Mouse (Mus musculus): ENCODE data around the gene Unc5cl. TPM values are rescaled to one million over a fixed set of nuclear protein-coding genes. Genes with fewer than 3 reads are reported as not detected.

Gene Unc5cl
- polyA plus RNA-seq, 2 experiments = 3.0 to 4.8 TPM

GRCm38 (mm10) chr17:48433689-48434330 lies 20.9 kb upstream of the Unc5cl start:
- TF ChIP-seq CTCF (IDR thresholded peaks at IDR 0.05; ENCODE audit: low read depth) (peak; percentile 70), EP300 (IDR thresholded peaks at IDR 0.05; ENCODE audit: low read depth) (no peak)
- Histone ChIP-seq H3K4me2 (ENCODE audit: low read depth) (no peak overlapping the region), H3K27me3 (ENCODE audit: control insufficient read depth, insufficient read depth, low read length) (no peaks in the 10 kb centered on the region), H3K4me1 (replicated peaks; ENCODE audit: control insufficient read depth in 2 of 2, insufficient read depth in 2 of 2, low read length in 1 of 2) (peaks cover 2 to 20% of the 10 kb centered on the region in 2 experiments), H3K9ac (replicated peaks) (no peak overlapping the region), H3K9me3 (ENCODE audit: control insufficient read depth, low read length) (no peaks in the 10 kb centered on the region), H3K36me3 (replicated peaks; ENCODE audit: control insufficient read depth, insufficient read depth, low read depth) (no peaks in the 10 kb centered on the region), H3K4me3 (ENCODE audit: insufficient read depth in 1 of 2, low read depth in 2 of 2, low read length in 2 of 2) (no peak overlapping the region), H3K27ac (no peak overlapping the region)
- no peak for ATAC-seq (ENCODE audit: insufficient read depth)
- DNase-seq (ENCODE audit: low read depth in 3 of 3, low spot score in 3 of 3) = no peak
- 49% methylated on average over 6 of the region's 6 CpGs for WGBS (ENCODE audit: insufficient replicate concordance)

- H3K27me3 ChIP-seq (ENCODE audit: control insufficient read depth, insufficient read depth, low read length) = no peaks in the 10 kb centered on the region
- no peak for ATAC-seq (ENCODE audit: insufficient read depth)
- no peak overlapping the region for H3K9ac ChIP-seq (replicated peaks)
- H3K9me3 ChIP-seq (ENCODE audit: control insufficient read depth, low read length) = no peaks in the 10 kb centered on the region
- no peak overlapping the region for H3K27ac ChIP-seq
- H3K4me3 ChIP-seq (ENCODE audit: insufficient read depth in 1 of 2, low read depth in 2 of 2, low read length in 2 of 2) = no peak overlapping the region
- H3K36me3 ChIP-seq (replicated peaks; ENCODE audit: control insufficient read depth, insufficient read depth, low read depth) = no peaks in the 10 kb centered on the region
- no peak for DNase-seq (ENCODE audit: low read depth in 3 of 3, low spot score in 3 of 3)
- 63% methylated on average over 5 of the region's 5 CpGs for WGBS (ENCODE audit: insufficient replicate concordance)
- H3K4me2 ChIP-seq (ENCODE audit: low read depth) = no peak overlapping the region
- peaks cover 2 to 20% of the 10 kb centered on the region in 2 experiments for H3K4me1 ChIP-seq (replicated peaks; ENCODE audit: control insufficient read depth in 2 of 2, insufficient read depth in 2 of 2, low read length in 1 of 2)
- no peak for TF ChIP-seq EP300 (IDR thresholded peaks at IDR 0.05; ENCODE audit: low read depth)
- no peak for TF ChIP-seq CTCF (IDR thresholded peaks at IDR 0.05; ENCODE audit: low read depth)
Observed at GRCm38 (mm10) chr17:48434479-48434878, 20.2 kb upstream of the Unc5cl start.

- H3K9ac ChIP-seq (replicated peaks) = no peak overlapping the region
- TF ChIP-seq EP300 (IDR thresholded peaks at IDR 0.05; ENCODE audit: low read depth) (no peak), CTCF (IDR thresholded peaks at IDR 0.05; ENCODE audit: low read depth) (no peak)
- H3K4me1 ChIP-seq (replicated peaks; ENCODE audit: control insufficient read depth in 2 of 2, insufficient read depth in 2 of 2, low read length in 1 of 2) = peaks cover 2 to 12% of the 10 kb centered on the region in 2 experiments
- no peak overlapping the region for H3K4me3 ChIP-seq (ENCODE audit: insufficient read depth in 1 of 2, low read depth in 2 of 2, low read length in 2 of 2)
- WGBS (ENCODE audit: insufficient replicate concordance) = 87% methylated on average over 1 of the region's 1 CpGs
- no peaks in the 10 kb centered on the region for H3K27me3 ChIP-seq (ENCODE audit: control insufficient read depth, insufficient read depth, low read length)
- no peak for ATAC-seq (ENCODE audit: insufficient read depth)
- DNase-seq (ENCODE audit: low read depth in 3 of 3, low spot score in 3 of 3) = no peak
- H3K36me3 ChIP-seq (replicated peaks; ENCODE audit: control insufficient read depth, insufficient read depth, low read depth) = no peaks in the 10 kb centered on the region
- H3K27ac ChIP-seq = no peak overlapping the region
- no peak overlapping the region for H3K4me2 ChIP-seq (ENCODE audit: low read depth)
- no peaks in the 10 kb centered on the region for H3K9me3 ChIP-seq (ENCODE audit: control insufficient read depth, low read length)
Observed at GRCm38 (mm10) chr17:48436487-48436886, 18.2 kb upstream of the Unc5cl start.

- DNase-seq (ENCODE audit: low read depth in 3 of 3, low spot score in 3 of 3) (no peak), ATAC-seq (ENCODE audit: insufficient read depth) (no peak)
- Histone ChIP-seq H3K4me2 (ENCODE audit: low read depth) (no peak overlapping the region), H3K36me3 (replicated peaks; ENCODE audit: control insufficient read depth, insufficient read depth, low read depth) (no peaks in the 10 kb centered on the region), H3K27ac (no peak overlapping the region), H3K9ac (replicated peaks) (no peak overlapping the region), H3K9me3 (ENCODE audit: control insufficient read depth, low read length) (no peaks in the 10 kb centered on the region), H3K27me3 (ENCODE audit: control insufficient read depth, insufficient read depth, low read length) (no peaks in the 10 kb centered on the region), H3K4me1 (replicated peaks; ENCODE audit: control insufficient read depth in 2 of 2, insufficient read depth in 2 of 2, low read length in 1 of 2) (peaks cover 0 to 5% of the 10 kb centered on the region in 2 experiments; a peak in 3 of 4 replicates), H3K4me3 (ENCODE audit: insufficient read depth in 1 of 2, low read depth in 2 of 2, low read length in 2 of 2) (no peak overlapping the region)
- TF ChIP-seq EP300 (IDR thresholded peaks at IDR 0.05; ENCODE audit: low read depth) = no peak
- TF ChIP-seq CTCF (IDR thresholded peaks at IDR 0.05; ENCODE audit: low read depth) = no peak
- 60% methylated on average over 7 of the region's 7 CpGs for WGBS (ENCODE audit: insufficient replicate concordance)
Observed at GRCm38 (mm10) chr17:48437421-48437911, 17.2 kb upstream of the Unc5cl start.

DNA sequence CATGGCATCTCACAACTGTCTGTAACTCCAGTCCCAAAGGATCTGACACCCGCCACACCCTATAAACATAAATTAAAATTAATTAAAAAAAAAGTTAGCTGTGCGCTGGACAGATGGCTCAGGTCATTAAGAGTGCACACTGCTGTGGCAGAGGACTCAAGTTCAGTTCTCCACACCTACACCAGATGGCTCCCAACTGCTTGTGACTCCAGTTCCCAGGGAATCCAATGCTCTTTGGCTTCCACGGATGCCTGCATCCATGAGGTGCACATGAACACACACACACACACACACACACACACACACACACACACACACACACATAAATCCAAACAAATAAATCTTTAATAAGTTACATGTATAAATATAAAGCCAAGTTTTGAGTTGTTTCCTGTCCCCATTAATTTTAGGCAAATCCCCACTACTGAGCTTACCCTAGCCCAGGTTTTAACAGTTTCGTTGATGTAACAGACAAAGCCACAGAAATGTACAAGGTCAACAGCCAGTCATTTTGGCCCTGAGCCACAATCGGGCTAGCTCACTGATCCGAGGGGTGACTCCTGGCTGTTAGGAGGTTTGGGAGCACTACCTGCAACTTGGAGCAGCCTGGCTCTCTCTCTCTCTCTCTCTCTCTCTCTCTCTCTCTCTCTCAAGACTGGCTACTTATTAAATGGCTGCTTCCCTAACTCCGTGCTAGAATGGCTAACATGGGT lies 11.8 kb upstream of the Unc5cl start:
- ATAC-seq (ENCODE audit: insufficient read depth) (no peak), DNase-seq (ENCODE audit: low read depth in 3 of 3, low spot score in 3 of 3) (no peak)
- H3K36me3 ChIP-seq (replicated peaks; ENCODE audit: control insufficient read depth, insufficient read depth, low read depth) = peaks cover 4% of the 10 kb centered on the region; the same call in 1 of the 2 replicates
- no peak overlapping the region for H3K27ac ChIP-seq
- no peak overlapping the region for H3K9ac ChIP-seq (replicated peaks)
- TF ChIP-seq CTCF (IDR thresholded peaks at IDR 0.05; ENCODE audit: low read depth) (peak; percentile 25), EP300 (IDR thresholded peaks at IDR 0.05; ENCODE audit: low read depth) (no peak)
- 70% methylated on average over 7 of the region's 7 CpGs for WGBS (ENCODE audit: insufficient replicate concordance)
- no peak overlapping the region for H3K4me3 ChIP-seq (ENCODE audit: insufficient read depth in 1 of 2, low read depth in 2 of 2, low read length in 2 of 2)
- peaks cover 13 to 16% of the 10 kb centered on the region in 2 experiments for H3K4me1 ChIP-seq (replicated peaks; ENCODE audit: control insufficient read depth in 2 of 2, insufficient read depth in 2 of 2, low read length in 1 of 2)
- no peaks in the 10 kb centered on the region for H3K27me3 ChIP-seq (ENCODE audit: control insufficient read depth, insufficient read depth, low read length)
- no peaks in the 10 kb centered on the region for H3K9me3 ChIP-seq (ENCODE audit: control insufficient read depth, low read length)
- H3K4me2 ChIP-seq (ENCODE audit: low read depth) = no peak overlapping the region

Data from liver, embryonic 14.5 days (tissue).